Mouse (Mus musculus) thymus, postnatal 10 days (tissue): ENCODE data around the gene Rxrb.

Experiments used
- DNase-seq, 2 experiments: peaks; one replicate each; pipeline ENCODE4 v3.0.0; 2021; ENCODE audit warnings: low spot score in 2 of 2

Rxrb gene

DNA sequence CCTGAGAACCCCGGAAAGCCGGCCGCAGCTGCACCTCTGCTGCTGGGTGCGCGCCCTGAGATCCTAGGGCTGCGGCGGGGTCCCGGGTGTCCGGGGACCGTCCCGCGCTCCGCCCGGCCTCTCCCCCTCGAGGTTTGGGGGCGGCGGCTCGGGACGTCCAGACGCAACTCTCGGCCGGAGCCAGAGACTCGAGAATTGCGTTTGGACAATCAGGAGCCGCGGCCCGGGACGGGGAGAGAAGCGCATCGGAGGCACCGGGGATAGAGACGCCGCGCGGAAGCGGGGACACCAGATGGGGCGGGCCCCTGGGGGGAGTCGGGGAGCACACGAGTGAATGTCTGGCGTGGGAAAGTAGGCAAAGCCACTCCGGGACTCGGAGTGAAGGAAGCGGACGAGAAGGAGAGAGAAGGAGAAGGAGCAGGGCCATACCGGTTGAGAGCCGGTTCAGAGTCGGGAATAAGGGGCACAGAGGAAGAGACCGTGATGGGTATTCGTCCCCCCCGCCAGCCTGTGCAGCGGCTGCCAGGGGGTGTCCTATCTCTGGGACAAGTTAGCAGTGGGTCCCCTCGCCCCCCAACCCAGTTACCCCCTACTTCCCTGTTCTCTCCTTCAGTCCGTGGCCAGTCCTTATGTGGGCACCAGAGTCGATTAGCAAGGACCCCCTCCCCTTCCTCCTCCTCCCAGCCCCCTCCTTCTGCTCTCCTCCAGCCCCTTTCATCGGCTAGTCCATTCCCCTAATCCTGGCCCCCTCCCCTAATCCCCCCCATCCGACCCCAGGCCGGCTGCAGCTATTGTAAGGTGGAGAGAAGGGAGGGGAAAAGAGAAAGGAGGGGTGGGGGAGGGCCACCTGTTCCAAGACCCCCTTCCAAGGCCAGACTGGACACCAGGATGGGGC is 6.5 kb upstream of the Rxrb start:
- DNase-seq: no peak

DNA sequence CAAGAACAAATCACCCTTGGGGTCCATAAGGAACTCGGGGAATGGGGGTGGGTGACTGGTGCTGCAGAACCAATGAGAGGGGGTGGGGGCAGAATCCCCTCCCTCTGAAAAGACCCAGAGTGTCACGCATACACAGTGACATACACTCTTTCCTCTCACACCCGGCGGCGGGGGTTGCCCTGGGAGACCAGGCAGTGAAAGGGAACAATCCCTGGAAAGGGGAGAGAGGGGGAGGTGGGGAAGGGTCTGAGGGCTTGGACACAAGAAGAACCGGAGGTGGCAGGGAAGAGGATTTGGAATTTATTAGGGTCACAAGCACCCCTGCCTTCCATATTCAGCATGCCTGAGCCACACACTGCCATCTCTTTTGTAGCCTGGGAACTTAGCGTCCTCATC is 5.9 kb upstream of the Rxrb start:
- DNase-seq: no peak

DNA sequence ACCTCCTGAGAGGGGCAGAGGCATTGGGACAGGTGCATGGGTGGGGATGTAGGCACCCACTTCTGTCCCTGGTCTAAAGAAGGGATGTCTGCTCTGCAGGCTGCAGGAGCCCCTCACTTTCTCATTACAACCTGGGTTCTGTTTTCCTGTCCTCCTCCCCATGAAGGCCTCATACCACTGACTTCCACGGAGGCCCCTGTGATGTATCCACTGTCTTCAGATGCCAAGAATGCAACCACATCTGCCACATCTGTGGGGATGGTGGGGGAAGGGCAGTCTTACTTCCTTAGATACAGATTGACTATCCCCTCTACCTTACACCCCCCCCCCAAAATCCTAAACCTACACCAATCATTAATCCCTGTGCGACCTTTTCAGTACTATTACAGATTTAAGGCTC is 5.4 kb upstream of the Rxrb start:
- no peak for DNase-seq

- peak in 1 of 2 experiments; percentile 48 for DNase-seq
These were observed 4.5 kb upstream of the Rxrb start for GRCm38 (mm10) chr17:34026917-34027655.

DNA sequence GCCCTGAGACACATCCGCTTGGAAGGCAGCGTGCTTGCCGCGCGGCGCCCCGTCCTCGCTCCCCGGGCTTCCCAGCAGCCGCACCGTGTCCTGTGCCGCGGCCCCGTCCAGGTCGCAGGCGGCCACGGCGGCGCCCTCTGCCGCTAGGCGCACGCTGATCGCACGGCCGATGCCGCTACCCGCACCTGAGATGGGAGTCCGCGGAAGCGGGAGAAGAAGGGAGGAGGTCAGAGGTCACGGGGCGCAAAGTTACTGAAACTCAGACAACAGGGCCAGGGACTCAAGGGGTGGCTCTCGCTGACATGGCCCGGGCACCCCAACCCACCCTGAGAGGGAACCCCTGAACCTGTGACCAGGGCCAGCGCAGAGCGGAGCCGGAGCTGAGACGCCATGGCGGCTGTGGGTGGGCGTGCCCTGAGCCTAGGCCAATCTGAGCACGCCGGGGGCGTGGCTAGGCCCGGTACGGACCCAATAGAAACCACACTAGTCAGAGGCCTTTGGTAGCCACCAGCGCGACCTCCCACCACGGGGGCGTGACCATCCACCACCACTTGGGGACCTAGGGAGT is 3.9 kb upstream of the Rxrb start, which contains the start of gene H2-Ke6:
Gene H2-Ke6 (minus strand): TSS at position 405 of the 568 bp plus-strand sequence.
- peak; percentile 87 to 88 for DNase-seq

DNA sequence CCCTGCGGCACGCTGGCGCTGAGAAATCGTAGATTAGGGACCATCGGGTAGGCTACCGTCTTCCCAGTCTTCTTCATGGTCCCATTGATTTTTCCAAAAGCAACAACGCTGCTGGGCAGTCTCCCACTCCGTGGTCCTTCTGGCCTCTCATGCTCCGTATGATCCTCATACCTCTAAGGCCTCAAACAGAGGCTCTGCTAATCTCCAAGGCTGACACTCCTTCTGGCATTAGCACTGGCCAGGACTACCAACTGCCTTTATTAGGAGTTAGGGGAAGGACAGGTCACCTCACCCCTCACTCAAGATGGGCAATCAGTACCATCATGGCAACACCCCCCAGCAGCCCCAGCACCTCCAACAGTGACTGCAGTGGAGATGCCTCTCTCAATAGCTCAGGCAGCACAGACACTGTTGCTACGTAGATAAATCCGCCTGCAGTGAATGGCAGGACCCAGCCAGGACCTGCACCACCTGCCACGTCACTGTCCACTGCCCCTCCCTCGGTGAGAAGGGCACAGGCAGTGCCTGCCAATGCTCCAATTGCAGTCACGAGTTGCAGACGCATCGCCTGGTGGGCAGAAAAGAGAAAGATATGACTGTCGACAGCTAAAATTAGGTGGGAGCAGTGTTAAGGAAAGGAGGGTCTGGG is 3.0 kb upstream of the Rxrb start:
- peak; percentile 3 to 10 for DNase-seq

DNA sequence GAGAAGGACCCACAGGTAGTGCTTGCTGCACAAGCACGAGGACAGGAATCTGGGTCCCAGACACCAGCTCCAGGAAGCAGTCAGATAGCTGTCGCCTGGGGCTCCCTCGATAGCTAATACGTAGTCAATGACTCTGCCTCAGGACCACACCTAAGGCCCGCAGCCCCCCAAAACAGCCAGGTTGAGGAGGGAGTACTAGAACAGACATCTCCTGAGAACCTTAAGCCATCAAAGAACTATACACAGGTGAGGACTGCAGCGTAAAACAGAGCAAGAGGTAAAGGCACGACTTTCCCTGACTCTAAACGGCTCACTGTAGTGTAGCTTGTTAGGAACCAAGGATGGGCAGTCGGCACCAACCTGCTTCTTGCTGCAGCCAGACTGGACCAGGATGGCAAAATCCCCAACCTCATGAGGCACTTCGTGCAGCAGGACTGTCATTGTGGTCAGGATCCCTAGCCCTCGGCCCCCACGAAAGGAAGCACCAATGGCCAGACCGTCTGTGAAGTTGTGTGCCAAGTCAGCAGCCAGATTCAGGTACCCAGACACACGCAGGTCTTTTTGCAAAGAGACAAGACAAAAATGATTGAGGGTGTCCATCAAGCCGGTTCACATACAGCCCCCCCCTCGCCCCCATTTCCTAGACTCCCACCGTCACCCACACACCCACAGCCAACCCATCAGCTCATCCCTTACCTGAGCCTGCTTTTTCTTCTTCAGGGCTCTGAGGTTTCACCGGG is 2.3 kb upstream of the Rxrb start:
- DNase-seq: peak; percentile 3 to 4

GRCm38 (mm10) chr17:34029890-34030595 is 1.6 kb upstream of the Rxrb start:
- peak in 1 of 2 experiments; percentile 5 for DNase-seq

DNA sequence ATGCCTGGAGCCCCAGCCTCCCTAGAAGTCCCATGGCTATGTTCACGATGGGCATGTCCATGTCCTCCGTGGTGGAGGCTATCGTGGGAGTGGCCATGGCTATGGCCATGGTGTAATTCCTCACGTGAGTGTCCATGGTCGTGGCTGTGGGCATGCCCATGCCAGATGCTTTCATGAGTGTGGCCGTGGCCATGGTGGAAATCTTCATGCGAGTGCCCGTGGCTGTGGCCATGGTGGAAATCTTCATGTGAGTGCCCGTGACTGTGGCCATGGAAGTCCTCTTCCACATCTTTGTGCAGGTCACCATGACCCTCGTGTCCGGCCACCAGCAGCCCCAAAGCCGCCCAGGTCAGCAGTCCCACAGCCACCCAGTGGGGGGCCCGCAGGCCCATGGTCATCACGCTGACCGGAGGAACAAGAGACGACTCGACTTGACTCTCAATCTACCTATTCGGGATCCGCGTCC is 718 bp upstream of the Rxrb start:
- DNase-seq: peak; percentile 28 to 57

DNA sequence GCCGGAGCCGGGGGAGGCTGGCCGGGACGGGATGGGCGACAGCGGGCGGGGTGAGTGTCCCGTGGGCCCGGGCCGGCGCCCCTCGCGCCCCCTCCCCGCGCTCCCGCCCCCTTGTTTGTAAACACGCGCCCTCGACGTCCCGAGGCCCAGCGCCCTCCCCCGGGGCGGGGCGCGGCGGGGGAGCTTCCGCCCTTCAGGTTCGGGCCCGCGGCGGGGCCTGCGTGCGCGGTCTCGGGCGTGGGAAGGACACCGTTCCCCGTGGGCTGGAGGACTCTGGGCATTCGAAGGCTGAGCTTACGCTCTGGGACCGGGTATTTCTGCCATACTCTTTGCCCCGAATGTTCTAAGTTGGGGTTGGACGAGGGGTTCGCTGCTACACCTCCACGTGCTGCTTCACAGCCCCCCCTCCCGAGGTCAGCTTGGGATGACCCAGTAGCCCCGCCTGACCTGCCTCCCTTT is 591 bp downstream of the Rxrb start:
- peak; percentile 75 to 76 for DNase-seq

DNA sequence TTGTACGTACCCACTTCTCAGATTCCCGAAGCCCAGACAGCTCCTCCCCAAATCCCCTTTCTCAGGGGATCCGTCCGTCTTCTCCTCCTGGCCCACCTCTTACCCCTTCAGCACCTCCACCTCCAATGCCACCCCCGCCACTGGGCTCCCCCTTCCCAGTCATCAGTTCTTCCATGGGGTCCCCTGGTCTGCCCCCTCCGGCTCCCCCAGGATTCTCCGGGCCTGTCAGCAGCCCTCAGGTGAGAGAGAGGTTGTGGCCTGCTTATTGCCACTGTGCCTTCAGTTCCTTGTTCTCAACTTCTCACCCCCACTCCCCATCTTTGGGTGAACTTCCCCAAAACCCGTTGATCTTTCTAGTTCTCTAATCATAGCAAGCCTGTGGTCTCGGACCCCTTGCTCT is 1.2 kb downstream of the Rxrb start:
- DNase-seq: no peak

GRCm38 (mm10) chr17:34033441-34033840 is 1.8 kb downstream of the Rxrb start:
- DNase-seq: no peak

DNA sequence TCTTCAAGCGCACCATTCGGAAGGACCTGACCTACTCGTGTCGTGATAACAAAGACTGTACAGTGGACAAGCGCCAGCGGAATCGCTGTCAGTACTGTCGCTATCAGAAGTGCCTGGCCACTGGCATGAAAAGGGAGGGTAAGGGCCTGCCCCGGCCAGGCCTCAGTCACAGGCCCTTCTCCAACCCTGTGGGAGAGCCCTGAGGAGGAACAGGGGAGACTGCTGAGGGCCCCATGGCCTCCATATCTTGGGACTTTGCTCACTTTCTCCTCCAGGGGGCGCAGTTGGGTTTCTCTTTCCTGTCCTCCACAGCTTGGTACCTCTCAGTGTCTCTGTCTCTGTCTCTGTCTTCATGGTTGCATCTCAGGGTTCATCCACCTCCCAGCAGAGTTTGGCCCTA is 2.5 kb downstream of the Rxrb start:
- peak; percentile 57 to 87 for DNase-seq

- no peak for DNase-seq
These were observed 3.9 kb downstream of the Rxrb start for GRCm38 (mm10) chr17:34035517-34035916.

DNA sequence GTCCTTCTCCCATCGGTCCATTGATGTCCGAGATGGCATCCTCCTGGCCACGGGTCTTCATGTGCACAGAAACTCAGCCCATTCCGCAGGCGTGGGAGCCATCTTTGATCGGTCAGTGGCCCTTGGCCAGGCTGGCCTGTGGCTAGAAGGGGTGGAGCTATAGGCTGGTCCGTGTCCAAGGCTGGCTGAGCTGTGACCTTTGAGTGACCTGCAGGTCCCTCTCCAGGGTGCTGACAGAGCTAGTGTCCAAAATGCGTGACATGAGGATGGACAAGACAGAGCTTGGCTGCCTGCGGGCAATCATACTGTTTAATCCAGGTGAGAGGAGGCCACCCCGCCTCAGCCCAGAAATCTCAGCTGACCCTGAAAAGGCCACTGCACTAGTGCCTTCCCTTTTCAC is 5.0 kb downstream of the Rxrb start:
- DNase-seq: no peak

GRCm38 (mm10) chr17:34037241-34037640 is 5.6 kb downstream of the Rxrb start:
- DNase-seq: no peak

DNA sequence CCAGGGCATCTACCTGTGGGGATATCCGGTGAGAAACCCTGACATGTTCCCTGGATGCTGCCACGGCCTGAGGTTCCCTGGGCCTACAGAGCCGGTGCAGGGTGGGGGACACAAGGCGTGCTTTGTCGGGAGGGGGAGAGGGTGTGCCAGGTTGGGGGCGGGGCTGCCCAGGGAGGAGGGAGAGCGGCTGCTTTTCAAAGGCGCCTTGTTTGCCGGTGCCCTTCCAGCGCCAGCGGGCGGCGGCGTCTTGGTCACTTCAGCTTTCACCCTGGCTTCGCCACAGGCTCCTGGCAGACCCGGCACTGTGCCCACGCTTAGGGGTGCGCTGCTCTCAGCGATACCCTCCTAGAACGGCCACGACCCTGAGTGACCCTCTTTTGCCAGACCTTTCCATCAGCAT is 6.8 kb downstream of the Rxrb start:
- DNase-seq: no peak

DNA sequence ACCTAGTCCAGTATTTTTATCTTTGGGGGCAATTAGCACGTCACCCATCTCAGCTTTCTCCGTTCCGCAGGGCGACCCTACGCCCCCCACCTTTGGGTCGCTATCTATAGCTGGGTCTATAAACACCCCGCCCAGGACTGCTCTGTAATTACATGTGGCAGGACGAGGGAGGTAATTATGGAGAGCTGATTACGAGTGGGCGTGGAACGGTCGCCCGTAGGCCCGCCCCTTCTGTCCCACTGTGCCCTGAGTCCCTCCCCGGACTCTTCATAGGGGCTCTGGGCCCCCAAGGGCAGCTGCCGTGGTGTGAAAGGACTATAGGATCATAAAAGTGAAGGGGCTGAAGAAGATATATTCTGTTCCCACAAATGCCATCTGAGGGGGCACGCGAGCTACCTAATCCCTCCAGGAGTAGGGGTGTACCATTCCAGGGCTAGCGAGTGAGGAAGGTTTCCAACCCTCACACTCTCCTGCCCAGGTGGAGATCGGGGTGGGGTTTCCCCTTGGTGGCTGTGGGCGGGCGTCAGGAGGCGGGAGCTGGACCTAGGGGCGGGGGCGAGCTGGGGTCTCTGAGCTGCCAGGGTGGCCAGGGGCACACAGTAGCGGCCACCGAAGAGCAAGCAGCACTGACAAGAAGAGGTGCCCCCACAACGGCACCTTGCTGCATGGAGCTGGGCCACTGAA is 7.4 kb downstream of the Rxrb start, which contains the start of gene Col11a2:
Gene Col11a2 (plus strand): TSS at position 560 of the 684 bp plus-strand sequence.
- no peak for DNase-seq

GRCm38 (mm10) chr17:34039562-34040450 is 8.2 kb downstream of the Rxrb start:
- DNase-seq: no peak
